Mouse (Mus musculus) kidney, postnatal 10 days (tissue): ENCODE data around the gene Misp.

Experiments used
- DNase-seq: peaks from one replicate; pipeline ENCODE4 v3.0.0; 2021; ENCODE audit warnings: mixed read lengths

Gene Misp

DNA sequence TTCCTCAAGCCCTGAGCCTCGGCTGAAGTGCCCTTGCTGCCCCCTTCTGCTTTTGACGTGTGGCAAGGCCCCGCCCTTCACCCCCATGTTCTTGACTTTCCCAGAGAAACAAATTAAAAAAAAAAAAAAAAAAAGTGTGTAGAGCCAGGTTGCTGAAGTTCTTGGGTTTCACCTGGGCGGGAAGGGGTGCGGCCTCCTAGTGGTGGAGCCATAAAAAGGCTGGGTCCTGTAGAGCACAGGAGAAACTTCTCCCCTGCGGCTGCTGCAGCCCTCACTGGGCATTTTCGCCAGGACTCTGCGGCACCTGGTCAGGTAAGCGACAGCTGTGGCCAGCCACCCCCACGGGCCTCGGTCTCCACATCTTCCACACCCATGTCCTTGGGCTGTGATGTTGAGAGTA lies at the start of gene Misp:
Gene Misp, plus strand, starts transcription at position 208 of the 400 bp plus-strand sequence.
- peak; percentile 69 for DNase-seq

GRCm38 (mm10) chr10:79772320-79772719 lies 48.5 kb upstream of the Misp start:
- DNase-seq, result no peak

DNA sequence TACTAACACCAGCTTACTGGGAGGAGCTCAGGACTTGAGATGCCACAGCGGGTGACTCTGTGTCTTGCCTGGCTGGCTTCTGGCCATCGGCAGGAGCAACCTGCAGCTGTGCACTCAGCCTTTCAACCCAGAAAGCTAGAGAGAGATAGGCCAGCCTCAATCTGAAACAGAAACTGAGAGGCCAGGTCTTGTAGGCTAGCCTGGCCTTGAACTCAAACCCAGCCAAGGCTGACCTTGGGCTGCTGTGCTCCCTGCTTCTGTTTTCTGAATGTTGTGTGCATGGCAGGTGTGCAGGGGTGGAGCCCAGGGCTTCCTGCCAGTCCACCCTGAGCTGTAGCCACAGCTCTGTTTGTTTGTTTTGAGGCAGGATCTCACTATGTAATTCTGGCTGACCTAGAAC lies 47.6 kb upstream of the Misp start:
- no peak for DNase-seq

DNA sequence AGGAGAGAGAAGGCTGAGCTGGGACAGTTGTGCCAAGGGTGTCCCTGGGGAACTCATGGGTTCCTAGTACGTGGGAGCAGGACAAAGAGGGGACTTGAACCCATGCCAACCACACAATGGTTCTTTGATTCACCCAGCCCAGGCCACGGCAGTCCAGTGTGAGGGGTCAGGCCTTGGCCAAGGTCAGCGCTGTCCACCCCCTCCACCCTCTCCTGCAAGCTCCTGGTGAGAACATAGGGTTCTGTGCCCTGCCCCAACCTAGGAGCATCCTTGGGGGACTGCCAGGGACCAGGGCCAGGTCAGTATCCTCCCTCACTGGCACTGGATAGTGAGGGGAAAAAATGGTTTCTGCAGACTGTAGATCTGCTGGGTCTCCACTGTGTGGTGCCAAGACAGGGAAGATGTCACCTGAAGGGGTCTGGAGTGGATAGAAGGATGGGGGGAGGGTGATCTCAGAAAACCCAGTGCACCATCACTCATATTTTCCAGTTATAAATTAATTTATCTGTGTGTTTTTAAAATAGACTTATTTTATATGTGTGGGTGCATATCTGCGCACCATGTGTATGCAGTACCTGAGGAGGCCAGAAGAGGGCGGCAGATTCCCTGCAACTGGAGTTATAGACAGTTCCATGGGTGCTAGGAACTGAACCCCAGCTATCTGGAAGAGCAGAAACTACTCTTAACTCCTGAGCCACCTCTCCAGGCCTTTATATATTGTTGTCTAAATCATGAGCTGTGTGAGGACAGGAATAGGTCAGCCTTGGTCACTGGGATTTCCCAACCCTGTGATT lies 46.1 kb upstream of the Misp start:
- DNase-seq, result no peak

- DNase-seq, result peak; percentile 73
Observed at GRCm38 (mm10) chr10:79777103-79777531, 43.7 kb upstream of the Misp start, which contains the start of gene Fstl3. TSS of gene Fstl3 (plus strand) at chr10:79777272.

DNA sequence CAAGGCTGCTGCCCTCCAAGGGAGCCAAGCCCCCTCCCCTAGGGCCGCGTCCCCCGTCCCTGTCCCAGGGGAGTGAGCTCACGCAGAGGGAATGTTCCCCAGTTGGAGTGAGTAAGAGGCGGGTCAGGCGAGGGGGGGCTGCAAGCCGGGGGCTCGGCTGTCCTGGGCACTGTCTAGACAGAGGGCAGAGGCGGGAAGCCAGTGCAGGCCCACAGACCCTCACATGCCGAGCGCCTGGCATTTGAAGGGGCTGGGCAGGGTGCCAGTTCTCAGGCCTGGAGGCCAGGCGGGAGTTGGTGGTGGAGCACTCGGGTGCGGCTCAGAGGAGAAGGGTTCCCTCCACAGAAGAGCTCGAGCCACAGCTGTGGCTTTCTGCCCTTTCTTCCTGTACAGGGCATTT lies 42.8 kb upstream of the Misp start:
- DNase-seq, result peak; percentile 83

DNA sequence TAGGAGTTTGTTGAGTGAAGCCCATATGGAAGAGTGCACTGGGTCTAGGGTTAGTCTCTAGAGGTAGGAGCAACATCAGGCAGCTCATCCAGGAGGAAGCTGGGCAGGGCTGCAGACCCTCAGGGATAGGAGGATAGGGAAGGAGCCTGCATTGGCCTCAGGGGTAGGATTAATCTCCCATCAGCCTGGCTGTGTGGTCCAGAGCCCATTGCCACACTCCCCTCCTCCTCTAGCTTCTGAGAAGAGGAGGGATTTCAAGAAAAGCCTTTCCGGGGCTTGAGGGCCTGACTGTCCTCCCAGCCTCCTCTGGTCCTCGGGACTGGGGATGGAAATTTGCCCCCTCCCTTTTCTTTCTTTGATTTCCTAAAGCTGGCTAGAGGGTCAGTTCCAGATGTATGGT lies 41.6 kb upstream of the Misp start:
- DNase-seq, result no peak

GRCm38 (mm10) chr10:79779784-79780663 lies 40.8 kb upstream of the Misp start:
- peak; percentile 99 for DNase-seq

DNA sequence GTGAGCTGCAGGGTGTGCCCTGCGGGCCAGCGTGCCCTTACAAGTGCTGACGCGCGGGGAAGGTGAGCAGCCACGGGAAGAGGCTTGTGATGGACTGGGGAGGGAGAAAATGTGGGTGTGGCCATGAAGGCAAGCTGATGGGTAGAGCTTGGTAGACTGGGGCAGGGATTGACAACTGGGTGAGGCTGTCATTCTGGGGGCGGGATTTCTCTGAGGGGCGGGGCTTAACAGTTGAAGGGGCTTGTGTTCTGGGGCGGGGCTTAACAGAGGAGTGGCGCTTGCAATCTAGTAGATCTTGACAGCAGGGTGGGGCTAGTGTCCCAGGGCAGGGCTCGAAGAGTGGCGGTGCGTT lies 40.1 kb upstream of the Misp start:
- peak; percentile 87 for DNase-seq

DNA sequence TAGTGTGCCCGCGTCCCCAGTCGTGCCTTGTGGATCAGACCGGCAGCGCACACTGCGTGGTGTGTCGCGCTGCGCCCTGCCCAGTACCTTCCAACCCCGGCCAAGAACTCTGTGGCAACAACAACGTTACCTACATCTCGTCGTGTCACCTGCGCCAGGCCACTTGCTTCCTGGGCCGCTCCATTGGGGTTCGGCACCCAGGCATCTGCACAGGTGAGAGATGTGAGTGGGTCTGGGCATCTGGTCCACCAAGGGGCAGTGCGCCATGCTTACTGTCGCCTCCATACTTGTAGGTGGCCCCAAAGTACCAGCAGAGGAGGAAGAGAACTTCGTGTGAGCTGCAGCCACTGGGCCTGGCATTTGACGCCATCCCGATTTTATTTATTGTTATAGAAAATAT lies 39.6 kb upstream of the Misp start:
- DNase-seq, result peak; percentile 44

DNA sequence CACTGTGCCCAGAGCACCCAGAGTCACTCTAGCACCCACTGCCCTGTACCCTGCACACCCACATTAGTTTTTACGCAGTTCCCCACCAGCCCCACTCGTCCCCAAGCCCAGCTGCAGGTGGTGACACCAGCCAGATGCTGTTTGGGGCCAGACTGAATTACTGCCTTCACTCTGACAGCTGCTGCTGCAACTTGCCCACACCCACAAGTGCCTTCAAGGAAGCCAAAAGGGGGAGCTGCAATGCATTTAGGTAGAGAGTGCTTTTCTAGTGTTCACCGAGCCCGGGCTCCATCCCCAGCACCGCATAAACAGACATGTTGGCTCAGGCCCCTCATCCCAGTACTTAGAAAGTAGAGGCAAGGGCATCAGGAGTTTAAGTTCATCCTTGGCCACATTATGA lies 38.8 kb upstream of the Misp start:
- DNase-seq, result peak; percentile 15

DNA sequence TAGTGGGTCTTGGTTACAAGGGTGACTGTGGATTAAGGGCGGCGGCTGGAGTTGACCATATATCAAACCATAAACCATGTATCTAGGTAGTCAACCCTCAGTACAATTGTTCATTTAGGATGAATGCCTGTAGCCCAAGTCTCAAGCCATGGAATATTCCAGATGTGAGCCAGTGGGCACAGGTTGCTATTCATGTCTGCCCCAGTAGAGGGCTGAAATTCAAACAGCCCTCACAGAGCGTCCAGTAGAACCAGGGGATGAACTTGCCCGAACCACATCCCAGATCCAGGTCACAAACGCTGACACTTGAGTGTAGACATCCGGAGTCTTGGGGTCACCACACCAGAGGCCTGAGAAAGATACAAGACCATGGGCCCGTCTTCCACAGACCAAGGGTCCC lies 37.7 kb upstream of the Misp start:
- peak; percentile 61 for DNase-seq

- DNase-seq, result peak; percentile 71
Observed at GRCm38 (mm10) chr10:79783920-79784800, 36.6 kb upstream of the Misp start.

DNA sequence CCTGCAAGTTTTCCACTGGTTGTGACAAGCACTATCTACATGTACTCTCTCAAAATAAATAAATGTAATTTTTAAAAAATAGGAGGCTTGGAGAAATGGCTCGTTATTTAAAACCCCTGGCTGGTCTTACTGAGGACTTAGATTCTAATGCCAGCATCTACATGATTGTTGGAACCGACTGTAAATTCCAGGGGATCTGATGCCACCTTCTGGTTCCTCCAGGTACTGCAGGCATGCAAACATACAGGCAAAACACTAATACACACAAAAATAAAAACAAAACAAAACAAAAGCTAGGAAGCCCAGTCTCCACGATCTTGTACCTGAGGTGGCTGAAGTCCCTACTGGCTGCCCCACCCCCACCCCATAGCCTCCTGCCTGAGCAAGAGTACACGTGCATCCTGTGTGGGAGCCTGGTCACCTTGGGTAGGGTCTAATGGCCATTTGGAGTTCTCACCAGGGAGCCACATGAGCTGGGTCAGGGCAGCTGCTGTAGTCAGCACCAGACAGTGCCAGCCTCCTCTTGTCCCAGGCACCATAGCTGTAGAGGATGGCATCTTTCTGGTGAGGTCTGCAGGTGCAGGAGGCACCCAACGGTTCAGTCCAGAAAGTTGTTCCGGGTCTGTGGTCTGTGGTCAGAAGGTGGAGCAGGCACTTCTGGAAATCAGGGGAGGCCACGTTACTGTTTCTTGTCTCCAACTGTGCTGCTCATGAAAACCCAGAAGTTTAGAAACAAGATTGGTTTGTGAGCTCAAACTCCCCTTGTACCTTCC lies 32.2 kb upstream of the Misp start:
- DNase-seq, result peak; percentile 91

DNA sequence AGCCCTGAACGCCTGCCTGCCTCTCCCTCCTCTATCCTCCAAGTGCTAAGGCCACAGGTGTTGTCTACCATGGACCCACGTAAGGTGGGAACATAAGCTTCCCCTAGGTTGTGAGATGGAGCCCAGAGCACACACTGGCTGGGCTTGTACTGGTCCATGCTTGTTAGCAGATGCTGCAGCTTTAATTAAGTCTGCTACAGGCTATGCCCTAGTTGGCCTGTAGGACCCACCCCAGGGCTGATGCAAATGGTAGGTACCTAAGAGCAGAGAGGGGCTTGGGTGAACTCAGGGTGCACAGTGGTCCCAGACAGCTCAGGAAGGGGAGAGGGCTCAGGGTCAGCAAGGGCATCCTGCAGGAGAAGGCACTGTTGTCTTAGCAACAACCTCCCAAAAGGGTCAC lies 31.2 kb upstream of the Misp start:
- DNase-seq, result no peak

DNA sequence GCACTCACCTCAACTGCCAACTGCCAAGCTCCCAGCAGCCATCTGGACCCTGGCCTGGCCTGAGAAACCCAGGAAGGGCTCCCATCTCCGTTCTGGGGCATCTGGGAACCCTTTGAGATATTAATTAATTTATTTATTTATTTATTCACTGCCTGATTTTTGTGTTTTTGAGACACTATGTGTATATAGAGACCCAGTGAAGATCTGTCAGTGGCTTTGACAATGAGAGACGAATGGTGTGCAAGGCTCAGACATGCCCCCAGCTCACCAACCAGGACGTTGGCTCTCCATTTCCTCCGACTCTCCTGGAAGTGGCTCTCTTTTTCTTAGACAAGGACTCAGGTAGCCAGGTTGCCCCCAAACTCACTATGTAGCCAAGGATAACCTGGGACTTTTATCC lies 29.9 kb upstream of the Misp start, which contains the start of gene Prss57:
Gene Prss57, minus strand, starts transcription at position 101 of the 400 bp plus-strand sequence.
- DNase-seq, result peak; percentile 6

DNA sequence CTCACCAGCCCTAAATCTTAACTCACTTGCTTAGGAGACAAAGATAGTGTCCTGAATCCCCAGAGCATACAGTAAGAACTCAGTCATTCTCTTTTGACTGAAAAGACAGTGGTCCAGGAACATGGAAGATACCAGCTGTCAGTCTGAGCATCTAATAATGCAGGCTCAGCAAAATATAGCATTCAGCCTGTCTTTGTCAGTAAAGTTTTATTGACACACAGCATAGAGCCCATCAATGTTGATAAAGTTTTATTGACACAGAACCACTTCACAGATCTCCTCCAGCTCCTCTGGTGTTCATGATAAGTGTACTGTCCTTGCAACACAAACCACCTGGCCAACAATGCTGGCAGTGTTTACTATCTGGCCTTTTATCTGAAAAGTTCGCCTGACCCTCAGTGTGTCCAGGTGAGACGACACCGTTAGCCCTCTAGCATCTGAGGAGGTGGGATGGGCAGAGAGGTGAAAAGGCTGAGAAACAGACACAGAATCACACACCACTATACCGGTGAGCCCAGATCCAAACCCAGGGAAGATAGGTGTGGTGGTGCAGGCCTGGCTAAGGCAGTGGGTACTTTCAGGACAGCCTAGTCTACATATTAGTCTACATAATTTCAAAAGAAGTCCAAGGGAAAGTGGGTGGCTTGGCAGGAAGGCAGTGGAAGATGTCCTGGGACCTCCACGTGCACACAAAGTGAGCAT lies 28.3 kb upstream of the Misp start:
- peak; percentile 9 for DNase-seq

GRCm38 (mm10) chr10:79793051-79793737 lies 27.6 kb upstream of the Misp start, which contains the start of gene Palm:
TSS of gene Palm (plus strand) at chr10:79793572.
- DNase-seq, result peak; percentile 91

GRCm38 (mm10) chr10:79793738-79794490 lies 26.9 kb upstream of the Misp start:
- peak; percentile 54 for DNase-seq

DNA sequence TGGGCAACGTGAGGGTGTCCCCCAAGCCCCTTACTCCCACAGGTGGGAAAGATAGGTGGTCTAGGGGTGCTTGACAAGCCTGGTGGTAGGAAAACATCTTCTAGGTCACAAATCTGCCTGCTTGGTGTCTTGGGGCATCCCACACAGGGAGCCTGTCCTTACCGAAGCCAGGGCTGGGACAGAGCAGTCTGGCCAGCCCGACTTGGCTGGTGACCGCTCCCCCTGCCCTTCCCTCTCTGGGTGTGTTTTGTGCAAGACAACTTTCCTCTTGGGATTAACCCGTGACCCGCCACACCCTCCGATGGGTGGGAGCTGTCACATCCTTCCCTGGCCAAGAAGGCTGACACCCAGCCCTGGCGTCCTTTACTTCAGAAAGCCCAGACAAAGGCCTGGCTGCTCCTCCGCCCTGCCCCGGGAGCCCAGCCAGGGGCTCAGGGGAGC lies 26.3 kb upstream of the Misp start:
- peak; percentile 85 for DNase-seq
